Mouse (Mus musculus) stomach, postnatal 0 days (tissue): ENCODE results near the gene Evc. TPM values are rescaled to one million over a fixed set of nuclear protein-coding genes. Genes with fewer than 3 reads are reported as not detected.

ENCODE experiments used
- ATAC-seq: fragments of 200-750 bp; cut with Nextera tagmentation; 2 replicates; pipeline ENCODE4 v1.8.0; 2017; ENCODE audit not compliant: low FRiP score, low TSS enrichment
- DNase-seq: peaks from one replicate; pipeline ENCODE4 v3.0.0-alpha.2; 2016; ENCODE audit warnings: low spot score
- H3K27ac ChIP-seq: fragments of 300-500 bp; sonication (generic); replicated peaks from 2 replicates; pipeline ENCODE4 v1.5.1; 2014; ENCODE audit warnings: mild to moderate bottlenecking, control low read depth
- H3K27me3 ChIP-seq: fragments of 300-500 bp; sonication (generic); 2 replicates; pipeline ENCODE4 v1.6.1; 2014; ENCODE audit warnings: low read length; ENCODE audit not compliant: control insufficient read depth, insufficient read depth
- H3K36me3 ChIP-seq: fragments of 300-500 bp; sonication (generic); 2 replicates; pipeline ENCODE4 v1.6.1; 2014; ENCODE audit warnings: low read length, mixed read lengths; ENCODE audit not compliant: control insufficient read depth, insufficient read depth
- H3K4me1 ChIP-seq: fragments of 300-500 bp; sonication (generic); replicated peaks from 2 replicates; pipeline ENCODE4 v1.6.1; 2014; ENCODE audit warnings: antibody characterized with exemption; ENCODE audit not compliant: control insufficient read depth, insufficient read depth
- H3K4me2 ChIP-seq: fragments of 300-500 bp; sonication (generic); replicated peaks from 2 replicates; pipeline ENCODE4 v1.6.1; 2014; ENCODE audit warnings: low read depth, mild to moderate bottlenecking, control low read depth, moderate library complexity
- H3K4me3 ChIP-seq: fragments of 300-500 bp; sonication (generic); 2 replicates; pipeline ENCODE4 v1.5.1; 2014; ENCODE audit warnings: low read depth, low read length, control low read depth
- H3K9ac ChIP-seq: fragments of 300-500 bp; sonication (generic); 2 replicates; pipeline ENCODE4 v1.6.1; 2014; ENCODE audit warnings: mild to moderate bottlenecking, low read length, control low read depth, mixed read lengths
- H3K9me3 ChIP-seq: fragments of 300-500 bp; sonication (generic); 2 replicates; pipeline ENCODE4 v1.6.1; 2016; ENCODE audit warnings: low read length; ENCODE audit not compliant: control insufficient read depth
- CTCF ChIP-seq: IDR thresholded peaks from 2 replicates; pipeline ENCODE4 v1.5.1; 2016; ENCODE audit warnings: antibody characterized with exemption, low read depth, mild to moderate bottlenecking, moderate library complexity
- EP300 ChIP-seq: optimal IDR thresholded peaks from 2 replicates; pipeline ENCODE3; 2016; ENCODE audit warnings: antibody characterized with exemption
- WGBS: fragments of 180-500 bp; shearing (Covaris S2); extraction: QIAGEN DNeasy Blood & Tissue Kit; methylation state at CpG from one replicate; pipeline ENCODE4 v1.1.7; 2014; 5-methylcytosine and 5-hydroxymethylcytosine counted together
- polyA plus RNA-seq: library from polyadenylated mRNA; unstranded; fragments of >200 nt; fragmentation: Nextera tagmentation; extraction: Ambion mirVana; gene quantifications from 2 replicates; pipeline ENCODE4 v1.2.1, GENCODE M21; 2015

Gene Evc
- polyA plus RNA-seq, 1 experiment from 2014 or later, result 3.8 TPM

GRCm38 (mm10) chr5:37251596-37251995 is 85.1 kb downstream of the Evc start:
- TF ChIP-seq EP300 (no peak), CTCF (no peak)

GRCm38 (mm10) chr5:37248870-37249269 is 87.8 kb downstream of the Evc start:
- DNase-seq (no peak), ATAC-seq (no peak)
- no peak overlapping the region for H3K27ac ChIP-seq
- H3K4me1 ChIP-seq, result no peaks in the 10 kb centered on the region
- peaks cover 11% of the 10 kb centered on the region; the same call in 1 of the 2 replicates for H3K27me3 ChIP-seq
- H3K4me3 ChIP-seq, result no peak overlapping the region
- no peak overlapping the region for H3K9ac ChIP-seq
- H3K36me3 ChIP-seq, result no peaks in the 10 kb centered on the region
- TF ChIP-seq CTCF, result no peak
- no peak for TF ChIP-seq EP300
- 60% methylated on average over 3 of the region's 3 CpGs for WGBS
- no peaks in the 10 kb centered on the region for H3K9me3 ChIP-seq
- H3K4me2 ChIP-seq, result no peak overlapping the region

More at GRCm38 (mm10) chr5:37251596-37251995, 85.1 kb downstream of the Evc start:
- ATAC-seq, result no peak
- no peak for DNase-seq
- H3K9me3 ChIP-seq, result no peaks in the 10 kb centered on the region
- 45% methylated on average over 3 of the region's 3 CpGs for WGBS
- no peaks in the 10 kb centered on the region for H3K27me3 ChIP-seq
- H3K36me3 ChIP-seq, result no peaks in the 10 kb centered on the region
- no peak overlapping the region for H3K27ac ChIP-seq
- no peak overlapping the region for H3K4me2 ChIP-seq
- no peaks in the 10 kb centered on the region for H3K4me1 ChIP-seq
- no peak overlapping the region for H3K9ac ChIP-seq
- no peak overlapping the region for H3K4me3 ChIP-seq

GRCm38 (mm10) chr5:37247456-37247855 is 89.2 kb downstream of the Evc start:
- no peak overlapping the region for H3K27ac ChIP-seq
- no peak overlapping the region for H3K4me2 ChIP-seq
- no peaks in the 10 kb centered on the region for H3K4me1 ChIP-seq
- 37% methylated on average over 4 of the region's 4 CpGs for WGBS
- no peak overlapping the region for H3K9ac ChIP-seq
- H3K36me3 ChIP-seq, result no peaks in the 10 kb centered on the region
- TF ChIP-seq CTCF, result no peak
- no peak overlapping the region for H3K4me3 ChIP-seq
- no peak for ATAC-seq
- H3K9me3 ChIP-seq, result no peaks in the 10 kb centered on the region
- H3K27me3 ChIP-seq, result peaks cover 18% of the 10 kb centered on the region
- DNase-seq, result no peak

- H3K36me3 ChIP-seq, result no peaks in the 10 kb centered on the region
- H3K27me3 ChIP-seq, result peaks cover 28% of the 10 kb centered on the region
- H3K4me2 ChIP-seq, result peak overlapping the region; percentile 62
- no peak overlapping the region for H3K27ac ChIP-seq
- ATAC-seq (peak; percentile 17; the same call in 1 of the 2 replicates), DNase-seq (no peak)
- no peak overlapping the region for H3K9ac ChIP-seq
- peak overlapping the region; percentile 39 for H3K4me3 ChIP-seq
- H3K4me1 ChIP-seq, result no peaks in the 10 kb centered on the region
- TF ChIP-seq CTCF (no peak), EP300 (no peak)
- no peaks in the 10 kb centered on the region for H3K9me3 ChIP-seq
- WGBS, result 4% methylated on average over 33 of the region's 37 CpGs
Observed at GRCm38 (mm10) chr5:37246138-37246910, 90.4 kb downstream of the Evc start.

GRCm38 (mm10) chr5:37245651-37246050 is 91.0 kb downstream of the Evc start:
- ATAC-seq (no peak), DNase-seq (peak; percentile 39)
- H3K27me3 ChIP-seq, result peaks cover 31% of the 10 kb centered on the region
- under 1% methylated on average over 35 of the region's 42 CpGs for WGBS
- peak; percentile 47; the same call in 1 of the 2 replicates for TF ChIP-seq CTCF
- TF ChIP-seq EP300, result no peak
- no peak overlapping the region for H3K27ac ChIP-seq
- H3K36me3 ChIP-seq, result no peaks in the 10 kb centered on the region
- H3K9ac ChIP-seq, result no peak overlapping the region
- peak overlapping the region; percentile 39 for H3K4me3 ChIP-seq
- H3K4me2 ChIP-seq, result peak overlapping the region; percentile 62
- H3K4me1 ChIP-seq, result no peaks in the 10 kb centered on the region
- H3K9me3 ChIP-seq, result no peaks in the 10 kb centered on the region

GRCm38 (mm10) chr5:37244666-37245242 is 91.9 kb downstream of the Evc start:
- no peak overlapping the region for H3K4me2 ChIP-seq
- no peak overlapping the region for H3K27ac ChIP-seq
- ATAC-seq (no peak), DNase-seq (no peak)
- H3K27me3 ChIP-seq, result peaks cover 31% of the 10 kb centered on the region
- no peaks in the 10 kb centered on the region for H3K9me3 ChIP-seq
- H3K4me1 ChIP-seq, result no peaks in the 10 kb centered on the region
- no peak overlapping the region for H3K4me3 ChIP-seq
- no peak for TF ChIP-seq EP300
- TF ChIP-seq CTCF, result no peak
- no peak overlapping the region for H3K9ac ChIP-seq
- H3K36me3 ChIP-seq, result no peaks in the 10 kb centered on the region
- 35% methylated on average over 9 of the region's 9 CpGs for WGBS
